Mouse (Mus musculus) MEL (cell line): ENCODE measurements around the gene Crybb1.

Experiments used
- CHD2 ChIP-seq: IDR thresholded peaks from 2 replicates; pipeline ENCODE4 v1.6.1; 2011; ENCODE audit warnings: low read length, improper control_type of control experiment
- CTCF ChIP-seq, 3 experiments: IDR thresholded peaks in 2 of 3; conservative IDR thresholded peaks in 1 of 3; 2 replicates each; pipeline ENCODE4 v1.5.1; 2011 to 2012; ENCODE audit warnings: low read length in 3 of 3, low read depth in 2 of 3, mild to moderate bottlenecking in 2 of 3, improper control_type of control experiment in 1 of 3, inconsistent platforms in 1 of 3, mixed read lengths in 1 of 3, moderate library complexity in 1 of 3; ENCODE audit not compliant: control insufficient read depth in 1 of 3, insufficient read depth in 1 of 3, poor library complexity in 1 of 3, severe bottlenecking in 1 of 3
- EP300 ChIP-seq, 2 experiments: IDR thresholded peaks; 2 replicates each; pipeline ENCODE4 v1.6.1; 2011; ENCODE audit warnings: improper control_type of control experiment in 2 of 2, low read length in 2 of 2, low read depth in 1 of 2, mild to moderate bottlenecking in 1 of 2
- MXI1 ChIP-seq: IDR thresholded peaks from 2 replicates; pipeline ENCODE4 v1.6.1; 2011; ENCODE audit warnings: mild to moderate bottlenecking, low read depth, low read length, improper control_type of control experiment
- POLR2A ChIP-seq, 2 experiments: IDR thresholded peaks; 2 replicates each; pipeline ENCODE4 v1.6.1; 2011 to 2012; ENCODE audit warnings: low read length in 2 of 2, mild to moderate bottlenecking in 2 of 2, control low read depth in 1 of 2, improper control_type of control experiment in 1 of 2, low read depth in 1 of 2, moderate library complexity in 1 of 2; ENCODE audit not compliant: control insufficient read depth in 1 of 2, insufficient read depth in 1 of 2, poor library complexity in 1 of 2
- SIN3A ChIP-seq: IDR thresholded peaks from 2 replicates; pipeline ENCODE4 v1.6.1; 2012; ENCODE audit warnings: low read length, improper control_type of control experiment, inconsistent platforms
- TAL1 ChIP-seq: IDR thresholded peaks from 2 replicates; pipeline ENCODE4 v1.6.1; 2012; ENCODE audit warnings: mild to moderate bottlenecking, inconsistent platforms, low read length, moderate library complexity, mixed read lengths
- TBP ChIP-seq: IDR thresholded peaks from 2 replicates; pipeline ENCODE4 v1.8.0; 2011; ENCODE audit warnings: low read depth, low read length, improper control_type of control experiment
- USF1 ChIP-seq: IDR thresholded peaks from 2 replicates; pipeline ENCODE4 v1.6.1; 2014; ENCODE audit warnings: low read depth, mild to moderate bottlenecking, inconsistent platforms, low read length, improper control_type of control experiment, moderate library complexity
- ZNF384 ChIP-seq: IDR thresholded peaks from 2 replicates; pipeline ENCODE4 v1.6.1; 2012; ENCODE audit warnings: low read depth, mild to moderate bottlenecking, inconsistent platforms, low read length, improper control_type of control experiment

DNA sequence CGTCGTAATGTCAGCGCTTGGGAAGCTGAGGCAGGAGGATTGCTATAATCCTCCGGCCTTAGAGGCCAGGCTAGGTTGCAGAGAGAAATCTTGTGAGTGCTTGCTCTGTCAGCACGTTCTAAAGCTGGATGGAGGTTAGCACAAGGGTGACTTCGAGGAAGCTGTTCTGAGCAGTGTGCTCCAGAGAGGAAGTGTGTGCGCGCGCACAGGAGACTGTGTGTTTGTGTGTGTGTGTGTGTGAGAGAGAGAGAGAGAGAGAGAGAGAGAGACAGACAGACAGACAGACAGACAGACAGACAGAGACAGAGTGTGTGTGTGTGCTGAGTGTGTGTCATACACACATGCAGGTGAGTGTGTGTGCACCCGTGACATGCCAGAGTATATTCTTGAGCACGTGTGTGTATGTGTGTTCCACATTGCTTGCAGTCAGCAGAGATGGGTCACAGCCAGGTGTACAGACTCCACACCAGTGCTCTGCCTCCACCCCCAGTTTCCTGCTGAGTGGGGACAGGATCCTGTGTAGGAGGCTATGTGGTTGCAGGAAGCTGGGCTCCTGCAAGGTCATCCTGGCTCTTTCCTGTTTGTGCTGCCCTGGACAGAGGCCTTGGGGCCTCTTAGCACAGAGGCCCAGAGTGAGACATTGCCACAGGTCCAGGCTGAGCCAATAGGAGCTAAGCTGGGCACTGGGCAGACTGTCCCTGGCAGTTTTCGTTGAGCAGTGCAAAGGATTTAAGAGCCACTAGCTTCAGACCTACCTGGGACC is 42.8 kb downstream of the Crybb1 start:
- TF ChIP-seq MXI1 (no peak), POLR2A (IDR thresholded peaks at IDR 0.05; ENCODE audit: control insufficient read depth in 1 of 2, insufficient read depth in 1 of 2, low read depth in 1 of 2, low read length in 2 of 2, poor library complexity in 1 of 2) (no peak), CTCF (IDR thresholded peaks at IDR 0.05 in 2 of 3, conservative IDR thresholded peaks at IDR 0.05 in 1 of 3; ENCODE audit: control insufficient read depth in 1 of 3, insufficient read depth in 1 of 3, low read depth in 2 of 3, low read length in 3 of 3, poor library complexity in 1 of 3, severe bottlenecking in 1 of 3) (no peak), TAL1 (no peak), TBP (no peak), USF1 (no peak), ZNF384 (no peak), CHD2 (no peak), EP300 (IDR thresholded peaks at IDR 0.05; ENCODE audit: low read depth in 1 of 2, low read length in 2 of 2) (no peak), SIN3A (no peak)
